Mouse (Mus musculus): Measurements from ENCODE around the gene Bcor.
A peak's percentile ranks its signal among the peaks of the same experiment; 100 is the strongest.

The Bcor gene

GRCm38 (mm10) chrX:12005181-12006030 lies 154.7 kb downstream of the Bcor start:
- DNase-seq (ENCODE audit: low read depth, low spot score), result peak; percentile 54

- no peak for DNase-seq (ENCODE audit: low read depth, low spot score)
Measured at GRCm38 (mm10) chrX:12004416-12004815, 155.7 kb downstream of the Bcor start.

- no peak for DNase-seq (ENCODE audit: low read depth, low spot score)
Measured at GRCm38 (mm10) chrX:12003947-12004346, 156.2 kb downstream of the Bcor start.

- DNase-seq (ENCODE audit: low read depth, low spot score), result no peak
Measured at GRCm38 (mm10) chrX:12003539-12003938, 156.6 kb downstream of the Bcor start.

GRCm38 (mm10) chrX:12003106-12003505 lies 157.0 kb downstream of the Bcor start:
- DNase-seq (ENCODE audit: low read depth, low spot score), result peak; percentile 49

GRCm38 (mm10) chrX:12002596-12002995 lies 157.6 kb downstream of the Bcor start:
- DNase-seq (ENCODE audit: low read depth, low spot score), result no peak

- DNase-seq (ENCODE audit: low read depth, low spot score), result no peak
Measured at GRCm38 (mm10) chrX:12001969-12002368, 158.2 kb downstream of the Bcor start.

GRCm38 (mm10) chrX:12001336-12001735 lies 158.8 kb downstream of the Bcor start:
- no peak for DNase-seq (ENCODE audit: low read depth, low spot score)

GRCm38 (mm10) chrX:12000620-12001019 lies 159.5 kb downstream of the Bcor start:
- DNase-seq (ENCODE audit: low read depth, low spot score), result no peak

GRCm38 (mm10) chrX:11999951-12000350 lies 160.2 kb downstream of the Bcor start:
- no peak for DNase-seq (ENCODE audit: low read depth, low spot score)

GRCm38 (mm10) chrX:11998934-11999336 lies 161.2 kb downstream of the Bcor start:
- peak; percentile 87 for DNase-seq (ENCODE audit: low read depth, low spot score)

GRCm38 (mm10) chrX:11996891-11997290 lies 163.3 kb downstream of the Bcor start:
- no peak for DNase-seq (ENCODE audit: low read depth, low spot score)

GRCm38 (mm10) chrX:11996489-11996888 lies 163.7 kb downstream of the Bcor start:
- DNase-seq (ENCODE audit: low read depth, low spot score), result no peak

- DNase-seq (ENCODE audit: low read depth, low spot score), result no peak
Measured at GRCm38 (mm10) chrX:11993641-11994419, 166.3 kb downstream of the Bcor start.

- DNase-seq (ENCODE audit: low read depth, low spot score), result no peak
Measured at GRCm38 (mm10) chrX:11989471-11989870, 170.7 kb downstream of the Bcor start.

- no peak for DNase-seq (ENCODE audit: low read depth, low spot score)
Measured at GRCm38 (mm10) chrX:11988191-11988896, 171.8 kb downstream of the Bcor start.

GRCm38 (mm10) chrX:11987602-11988001 lies 172.6 kb downstream of the Bcor start:
- DNase-seq (ENCODE audit: low read depth, low spot score), result no peak

Data from CD4-positive, CD25-positive, alpha-beta regulatory T cell, adult 2 months (primary cell).